10 mouse cellular contexts compared by ENCODE assay signal in the genomic region with DNA sequence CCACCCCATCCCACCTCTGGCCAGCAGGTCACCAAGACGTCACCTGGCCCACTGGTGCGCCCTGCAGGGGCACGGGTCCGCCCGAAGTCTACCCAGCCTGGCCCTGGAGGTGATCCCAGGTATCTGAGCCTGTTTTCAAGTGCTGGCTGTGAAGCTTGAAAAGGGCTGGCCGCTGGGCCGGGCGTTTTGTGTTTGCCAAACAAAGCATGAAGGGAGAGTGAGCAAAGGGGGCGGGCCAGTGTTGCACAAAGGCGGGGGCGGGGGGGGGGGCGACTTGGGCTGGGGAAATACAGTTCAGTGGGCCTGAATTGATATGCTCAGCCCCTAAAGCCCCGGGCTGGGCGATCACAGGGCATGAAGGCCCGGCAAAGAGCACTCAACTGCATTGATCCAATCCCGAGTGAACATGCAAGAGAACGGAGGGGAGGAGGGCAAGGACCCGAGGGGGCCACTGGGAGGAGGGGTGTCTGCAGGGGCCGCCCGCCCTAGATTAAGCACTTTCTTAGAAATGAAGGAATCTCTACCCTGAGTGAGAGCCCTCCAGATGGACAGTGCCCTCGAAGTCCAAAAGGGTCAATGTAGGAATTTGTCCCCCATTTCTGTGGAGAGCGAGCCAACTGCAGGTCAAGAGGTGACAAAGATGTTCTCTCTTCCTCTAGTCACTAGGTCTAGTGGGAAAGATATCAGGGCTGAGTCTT.
A peak's percentile ranks its signal among the peaks of the same experiment; 100 is the strongest.
DNase-seq lines count a peak whose midpoint lies in the region; ATAC-seq lines count a peak whose summit lies in the region.
"Had no signal": no experiment of that assay in that cellular context is flagged by ENCODE, and none has a peak within 500 bp of the region (broad histone marks: within the 10 kb centered on the region; RNA-seq: fewer than 3 reads in every experiment).

No protein-coding gene starts in this region.

- peak; percentile 42; the same call in 1 of the 2 replicates for ATAC-seq in kidney, embryonic 16.5 days (ENCODE audit: low FRiP score, low TSS enrichment)
- peak; percentile 74 for ATAC-seq in hindbrain, embryonic 13.5 days (ENCODE audit: low FRiP score)
- ATAC-seq in neural tube, embryonic 12.5 days (ENCODE audit: low FRiP score, low read depth) = peak; percentile 88
- no peak for ATAC-seq in erythroid progenitor cell, adult 5-6 weeks (replicated peaks; ENCODE audit: low FRiP score, poor library complexity, severe bottlenecking)
- ATAC-seq: liver, embryonic 12.5 days had no signal

- H3K4me1 ChIP-seq in kidney, embryonic 16.5 days (ENCODE audit: insufficient read depth, low read length) = no peaks in the 10 kb centered on the region
- H3K4me1 ChIP-seq in hindbrain, embryonic 13.5 days (replicated peaks) = 0 out of 2 replicates have a peak, but pooled peaks cover 3% of the 10 kb centered on the region
- no peaks in the 10 kb centered on the region for H3K4me1 ChIP-seq in neural tube, embryonic 12.5 days
- H3K4me1 ChIP-seq: liver, embryonic 12.5 days; megakaryocyte, embryonic 14.5 days had no signal

- no peaks in the 10 kb centered on the region for H3K9me3 ChIP-seq in kidney, embryonic 16.5 days (ENCODE audit: low read length)
- H3K9me3 ChIP-seq in hindbrain, embryonic 13.5 days = no peaks in the 10 kb centered on the region
- no peaks in the 10 kb centered on the region for H3K9me3 ChIP-seq in neural tube, embryonic 12.5 days
- H3K9me3 ChIP-seq: liver, embryonic 12.5 days; megakaryocyte, embryonic 14.5 days had no signal

- WGBS in kidney, embryonic 16.5 days = 43% methylated on average over 19 of the region's 22 CpGs
- 17% methylated on average over 20 of the region's 22 CpGs for WGBS in hindbrain, embryonic 13.5 days
- WGBS in neural tube, embryonic 12.5 days = 26% methylated on average over 22 of the region's 22 CpGs

- no peak overlapping the region for H3K4me3 ChIP-seq in kidney, embryonic 16.5 days (ENCODE audit: low read length)
- no peak overlapping the region for H3K4me3 ChIP-seq in hindbrain, embryonic 13.5 days
- no peak overlapping the region for H3K4me3 ChIP-seq in neural tube, embryonic 12.5 days
- H3K4me3 ChIP-seq: liver, embryonic 12.5 days; megakaryocyte, embryonic 14.5 days had no signal

- no peak for DNase-seq in kidney, adult 18-20 months
- peak; percentile 52 for DNase-seq in embryo, embryonic 9.5 days (ENCODE audit: extremely low spot score)
- no peak for DNase-seq in layer of hippocampus, adult 9-10 months (ENCODE audit: low spot score)
- DNase-seq in heart, postnatal 4 days = no peak

- H3K4me2 ChIP-seq in kidney, embryonic 16.5 days (replicated peaks; ENCODE audit: low read depth, low read length) = peak overlapping the region; percentile 31; the same call in 1 of the 2 replicates
- H3K4me2 ChIP-seq in hindbrain, embryonic 13.5 days = peak overlapping the region; percentile 32
- peak overlapping the region; percentile 43 for H3K4me2 ChIP-seq in neural tube, embryonic 12.5 days (replicated peaks)
- H3K4me2 ChIP-seq: liver, embryonic 12.5 days had no signal

- no peaks in the 10 kb centered on the region for H3K27me3 ChIP-seq in kidney, embryonic 16.5 days (ENCODE audit: insufficient read depth, low read length)
- H3K27me3 ChIP-seq in hindbrain, embryonic 13.5 days = no peaks in the 10 kb centered on the region
- H3K27me3 ChIP-seq in neural tube, embryonic 12.5 days (replicated peaks) = no peaks in the 10 kb centered on the region
- H3K27me3 ChIP-seq: liver, embryonic 12.5 days had no signal

- H3K9ac ChIP-seq in kidney, embryonic 16.5 days (replicated peaks; ENCODE audit: low read length) = no peak overlapping the region
- H3K9ac ChIP-seq in hindbrain, embryonic 13.5 days = no peak overlapping the region
- no peak overlapping the region for H3K9ac ChIP-seq in neural tube, embryonic 12.5 days
- H3K9ac ChIP-seq: liver, embryonic 12.5 days had no signal

- H3K36me3 ChIP-seq in kidney, embryonic 16.5 days (ENCODE audit: insufficient read depth, low read length) = no peaks in the 10 kb centered on the region
- no peaks in the 10 kb centered on the region for H3K36me3 ChIP-seq in hindbrain, embryonic 13.5 days
- H3K36me3 ChIP-seq in neural tube, embryonic 12.5 days = no peaks in the 10 kb centered on the region
- H3K36me3 ChIP-seq: liver, embryonic 12.5 days had no signal

- H3K27ac ChIP-seq in kidney, embryonic 16.5 days (ENCODE audit: low read length) = no peak overlapping the region
- H3K27ac ChIP-seq in hindbrain, embryonic 13.5 days = no peak overlapping the region
- no peak overlapping the region for H3K27ac ChIP-seq in neural tube, embryonic 12.5 days
- H3K27ac ChIP-seq: liver, embryonic 12.5 days had no signal
